In the genomic region with DNA sequence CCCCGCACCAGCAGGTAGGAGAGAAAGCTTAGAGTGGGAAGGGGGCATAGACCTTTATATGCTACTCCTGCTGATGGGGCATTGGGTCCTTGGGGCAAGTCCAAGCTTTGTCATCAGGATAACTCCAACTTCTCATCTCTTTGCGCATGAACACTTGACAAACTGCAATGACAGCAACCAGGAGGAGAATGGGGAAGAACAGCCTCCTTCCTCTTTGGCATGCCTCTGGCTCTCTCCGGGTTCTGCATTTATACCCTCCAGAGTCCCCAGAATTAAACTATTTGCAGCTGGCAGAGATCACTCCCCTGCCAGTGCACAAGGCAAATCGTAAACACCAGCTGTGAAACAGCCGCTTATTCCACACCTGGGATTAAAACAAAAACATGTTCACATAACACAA, we compare ENCODE assay signal across 26 mouse cellular contexts. TPM values are rescaled to one million over a fixed set of nuclear protein-coding genes. Genes with fewer than 3 reads are reported as not detected.
A peak's percentile ranks its signal among the peaks of the same experiment; 100 is the strongest.
DNase-seq lines count a peak whose midpoint lies in the region; ATAC-seq lines count a peak whose summit lies in the region.
"Had no signal": no experiment of that assay in that cellular context is flagged by ENCODE, and none has a peak within 500 bp of the region (broad histone marks: within the 10 kb centered on the region; RNA-seq: fewer than 3 reads in every experiment).

No protein-coding gene starts in this region.

- 56% methylated on average over 5 of the region's 5 CpGs for WGBS in embryonic facial prominence, embryonic 14.5 days
- WGBS in embryonic facial prominence, embryonic 10.5 days = 81% methylated on average over 5 of the region's 5 CpGs
- 53% methylated on average over 5 of the region's 5 CpGs for WGBS in limb, embryonic 11.5 days
- WGBS in limb, embryonic 10.5 days = 76% methylated on average over 5 of the region's 5 CpGs
- WGBS in limb, embryonic 12.5 days = 49% methylated on average over 5 of the region's 5 CpGs

- H3K9me3 ChIP-seq in embryonic facial prominence, embryonic 14.5 days (ENCODE audit: control insufficient read depth, low read length) = no peaks in the 10 kb centered on the region
- H3K9me3 ChIP-seq in embryonic facial prominence, embryonic 10.5 days = no peaks in the 10 kb centered on the region
- H3K9me3 ChIP-seq in limb, embryonic 11.5 days (ENCODE audit: control insufficient read depth, low read length) = no peaks in the 10 kb centered on the region
- H3K9me3 ChIP-seq in limb, embryonic 10.5 days (replicated peaks) = no peaks in the 10 kb centered on the region
- H3K9me3 ChIP-seq in limb, embryonic 12.5 days = no peaks in the 10 kb centered on the region
- H3K9me3 ChIP-seq: embryonic facial prominence, embryonic 12.5 days; forebrain, embryonic 13.5 days; heart, embryonic 15.5 days; hindbrain, embryonic 10.5 days; midbrain, embryonic 12.5 days had no signal

- DNase-seq in embryonic facial prominence, embryonic 14.5 days (ENCODE audit: low spot score) = peak; percentile 8
- no peak for DNase-seq in embryonic facial prominence, embryonic 10.5 days (ENCODE audit: low spot score)
- DNase-seq in limb, embryonic 11.5 days (ENCODE audit: low spot score) = peak; percentile 41
- no peak for DNase-seq in limb, embryonic 10.5 days (ENCODE audit: low spot score)
- DNase-seq in left cerebral cortex, postnatal 4 days = no peak
- DNase-seq in thymus, postnatal 10 days (ENCODE audit: low spot score in 2 of 2) = no peak
- DNase-seq: adrenal gland, postnatal 25 days; cerebellum, adult 11 months; cerebellum, adult 9-11 months; kidney, adult 9 months; kidney, postnatal 14 days; layer of hippocampus, postnatal 36 days; liver; liver, postnatal 0 days; right cerebral cortex, postnatal 25 days; thymus, postnatal 25 days had no signal

- intact Hi-C loops in left cerebral cortex, postnatal 4 days (cut with DNase I) = no loop called here

- no peak overlapping the region for H3K9ac ChIP-seq in embryonic facial prominence, embryonic 14.5 days (ENCODE audit: low read depth, low read length)
- H3K9ac ChIP-seq in limb, embryonic 11.5 days (ENCODE audit: low read length) = no peak overlapping the region
- no peak overlapping the region for H3K9ac ChIP-seq in limb, embryonic 12.5 days (replicated peaks)
- H3K9ac ChIP-seq: embryonic facial prominence, embryonic 12.5 days; forebrain, embryonic 13.5 days; heart, embryonic 15.5 days; liver, postnatal 0 days; midbrain, embryonic 12.5 days had no signal

- H3K4me2 ChIP-seq in embryonic facial prominence, embryonic 14.5 days (ENCODE audit: low read depth, low read length) = no peak overlapping the region
- no peak overlapping the region for H3K4me2 ChIP-seq in limb, embryonic 11.5 days (ENCODE audit: low read depth, severe bottlenecking)
- H3K4me2 ChIP-seq in limb, embryonic 12.5 days = no peak overlapping the region
- H3K4me2 ChIP-seq: embryonic facial prominence, embryonic 12.5 days; forebrain, embryonic 13.5 days; heart, embryonic 15.5 days; midbrain, embryonic 12.5 days had no signal

- no peaks in the 10 kb centered on the region for H3K4me1 ChIP-seq in embryonic facial prominence, embryonic 14.5 days (ENCODE audit: control insufficient read depth, insufficient read depth, low read length)
- H3K4me1 ChIP-seq in embryonic facial prominence, embryonic 10.5 days = no peaks in the 10 kb centered on the region
- H3K4me1 ChIP-seq in limb, embryonic 11.5 days (ENCODE audit: control insufficient read depth, insufficient read depth, low read length) = no peaks in the 10 kb centered on the region
- peaks cover 9% of the 10 kb centered on the region; the same call in 1 of the 2 replicates for H3K4me1 ChIP-seq in limb, embryonic 10.5 days
- peaks cover 13% of the 10 kb centered on the region for H3K4me1 ChIP-seq in limb, embryonic 12.5 days (replicated peaks)
- H3K4me1 ChIP-seq: embryonic facial prominence, embryonic 12.5 days; forebrain, embryonic 13.5 days; heart, embryonic 15.5 days; hindbrain, embryonic 10.5 days; midbrain, embryonic 12.5 days had no signal

- no peaks in the 10 kb centered on the region for H3K27me3 ChIP-seq in embryonic facial prominence, embryonic 14.5 days (replicated peaks; ENCODE audit: control insufficient read depth, insufficient read depth, low read length)
- no peaks in the 10 kb centered on the region for H3K27me3 ChIP-seq in embryonic facial prominence, embryonic 10.5 days (replicated peaks; ENCODE audit: low read depth, poor library complexity, severe bottlenecking)
- no peaks in the 10 kb centered on the region for H3K27me3 ChIP-seq in limb, embryonic 11.5 days (ENCODE audit: control insufficient read depth, insufficient read depth, low read length)
- H3K27me3 ChIP-seq in limb, embryonic 10.5 days (ENCODE audit: low read depth, poor library complexity, severe bottlenecking) = no peaks in the 10 kb centered on the region
- H3K27me3 ChIP-seq in limb, embryonic 12.5 days = no peaks in the 10 kb centered on the region
- H3K27me3 ChIP-seq: embryonic facial prominence, embryonic 12.5 days; forebrain, embryonic 13.5 days; heart, embryonic 15.5 days; midbrain, embryonic 12.5 days had no signal

- no peak overlapping the region for H3K27ac ChIP-seq in embryonic facial prominence, embryonic 14.5 days (replicated peaks; ENCODE audit: low read depth, low read length)
- H3K27ac ChIP-seq in embryonic facial prominence, embryonic 10.5 days (replicated peaks) = no peak overlapping the region
- H3K27ac ChIP-seq in limb, embryonic 11.5 days (replicated peaks; ENCODE audit: low read depth, low read length) = no peak overlapping the region
- no peak overlapping the region for H3K27ac ChIP-seq in limb, embryonic 10.5 days
- H3K27ac ChIP-seq in limb, embryonic 12.5 days = peak overlapping the region; percentile 7; the same call in 1 of the 2 replicates
- H3K27ac ChIP-seq: embryonic facial prominence, embryonic 12.5 days; forebrain, embryonic 13.5 days; heart, embryonic 15.5 days; hindbrain, embryonic 10.5 days; hindbrain, postnatal 0 days; midbrain, embryonic 12.5 days had no signal

- no peaks in the 10 kb centered on the region for H3K36me3 ChIP-seq in embryonic facial prominence, embryonic 14.5 days (ENCODE audit: control insufficient read depth, insufficient read depth, low read length)
- no peaks in the 10 kb centered on the region for H3K36me3 ChIP-seq in embryonic facial prominence, embryonic 10.5 days (replicated peaks)
- no peaks in the 10 kb centered on the region for H3K36me3 ChIP-seq in limb, embryonic 11.5 days (ENCODE audit: control insufficient read depth, insufficient read depth, low read length)
- H3K36me3 ChIP-seq in limb, embryonic 10.5 days = no peaks in the 10 kb centered on the region
- no peaks in the 10 kb centered on the region for H3K36me3 ChIP-seq in limb, embryonic 12.5 days
- H3K36me3 ChIP-seq: embryonic facial prominence, embryonic 12.5 days; heart, embryonic 15.5 days; hindbrain, embryonic 10.5 days; midbrain, embryonic 12.5 days had no signal

- no peak for ATAC-seq in embryonic facial prominence, embryonic 14.5 days (ENCODE audit: low read depth)
- no peak for ATAC-seq in limb, embryonic 11.5 days (ENCODE audit: insufficient number of reproducible peaks, low FRiP score, low TSS enrichment, low read depth)
- ATAC-seq in limb, embryonic 12.5 days (ENCODE audit: insufficient number of reproducible peaks, insufficient read depth, low FRiP score, low TSS enrichment, low read depth) = no peak
- ATAC-seq: forebrain, embryonic 13.5 days; hindbrain, postnatal 0 days; intestine, embryonic 16.5 days; liver, postnatal 0 days; lung, postnatal 0 days had no signal

- H3K4me3 ChIP-seq in embryonic facial prominence, embryonic 14.5 days (ENCODE audit: low read depth, low read length) = no peak overlapping the region
- no peak overlapping the region for H3K4me3 ChIP-seq in embryonic facial prominence, embryonic 10.5 days
- no peak overlapping the region for H3K4me3 ChIP-seq in limb, embryonic 11.5 days (ENCODE audit: low read depth, low read length)
- no peak overlapping the region for H3K4me3 ChIP-seq in limb, embryonic 10.5 days
- no peak overlapping the region for H3K4me3 ChIP-seq in limb, embryonic 12.5 days (replicated peaks)
- H3K4me3 ChIP-seq: embryonic facial prominence, embryonic 12.5 days; erythroblast, embryonic 14.5 days; forebrain, embryonic 13.5 days; heart, embryonic 15.5 days; hindbrain, embryonic 10.5 days; midbrain, embryonic 12.5 days had no signal

RNA-seq across cellular contexts. Expression of a gene that starts 42.1 kb away (rescaled TPM):
- 143 and 163 TPM in 2 replicates for polyA plus RNA-seq in embryonic facial prominence, embryonic 14.5 days (2014; fragmentation: Nextera tagmentation; extraction: Ambion mirVana)
- polyA plus RNA-seq in embryonic facial prominence, embryonic 10.5 days (2016; fragmentation: Nextera tagmentation; extraction: Ambion mirVana) = 230 and 243 TPM in 2 replicates
- polyA plus RNA-seq in limb, embryonic 11.5 days (2014; fragmentation: Nextera tagmentation; extraction: Ambion mirVana) = 266 and 274 TPM in 2 replicates
- 234 and 238 TPM in 2 replicates for polyA plus RNA-seq in limb, embryonic 10.5 days (2016; fragmentation: Nextera tagmentation; extraction: Ambion mirVana)
- polyA plus RNA-seq in limb, embryonic 12.5 days (2016; fragmentation: Nextera tagmentation; extraction: Ambion mirVana) = 249 and 261 TPM in 2 replicates
- total RNA-seq in left cerebral cortex, postnatal 4 days (2021) = 10 to 100 TPM; 86.1 to 93.7 TPM

Comparison
In these comparisons a context has a peak if more than half of its experiments do, and no peak if none do; other contexts are left out.
1. DNase-seq: peak in embryonic facial prominence, embryonic 14.5 days (single experiment) and limb, embryonic 11.5 days (single experiment); none in embryonic facial prominence, embryonic 10.5 days (single experiment), limb, embryonic 10.5 days (single experiment), left cerebral cortex, postnatal 4 days (single experiment) and thymus, postnatal 10 days (0 of 2).